Mouse (Mus musculus): ENCODE measurements around the gene Hes1.

GRCm38 (mm10) chr16:30081498-30081897, 17.3 kb downstream of the Hes1 start:
- TF ChIP-seq EP300 (IDR thresholded peaks at IDR 0.05; ENCODE audit: insufficient read depth, low read depth, low read length) (no peak), POLR2A (IDR thresholded peaks at IDR 0.05; ENCODE audit: insufficient read depth, low read depth, low read length) (no peak)
